Mouse (Mus musculus): ENCODE data around the gene Ubac1. TPM values are rescaled to one million over a fixed set of nuclear protein-coding genes. Genes with fewer than 3 reads are reported as not detected.

Ubac1 gene
- total and polyA plus RNA-seq, 2 experiments: 23.9 to 25.4 TPM

DNA sequence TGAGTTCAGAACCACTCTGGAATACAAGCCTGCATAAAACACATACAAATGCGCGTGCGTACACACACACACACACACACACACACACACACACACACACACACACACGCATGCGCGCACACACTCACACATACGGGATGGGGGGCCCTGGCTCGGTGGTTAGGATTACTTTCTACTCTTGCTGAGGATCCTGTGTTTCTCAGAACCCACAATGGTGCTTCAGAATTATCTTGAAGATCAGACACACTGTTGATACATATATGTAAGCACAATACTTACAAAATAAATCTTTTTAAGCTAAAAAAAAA lies 665 bp upstream of the Ubac1 start:
- TF ChIP-seq POLR2A (IDR thresholded peaks at IDR 0.05; ENCODE audit: extremely low read depth, insufficient read depth, low read length): no peak
- TF ChIP-seq CTCF (IDR thresholded peaks at IDR 0.05; ENCODE audit: low read depth, low read length): no peak
- 77% methylated on average over 8 of the region's 8 CpGs for WGBS
- Histone ChIP-seq H3K4me1 (ENCODE audit: control insufficient read depth, insufficient read depth, low read length) (peaks cover 12% of the 10 kb centered on the region; the same call in 1 of the 2 replicates), H3K36me3 (ENCODE audit: control insufficient read depth, insufficient read depth, low read length) (no peaks in the 10 kb centered on the region), H3K4me3 (ENCODE audit: insufficient read depth, low read depth, low read length) (peak overlapping the region; percentile 67; the same call in 1 of the 2 replicates), H3K27ac (replicated peaks; ENCODE audit: insufficient read depth, low read depth, low read length) (peak overlapping the region; percentile 89), H3K79me2 (ENCODE audit: control insufficient read depth, insufficient read depth, low read length) (peaks cover 15% of the 10 kb centered on the region), H3K27me3 (ENCODE audit: control insufficient read depth, insufficient read depth, low read length) (no peaks in the 10 kb centered on the region), H3K9ac (ENCODE audit: low read depth, low read length) (peak overlapping the region; percentile 59)
- no peak for DNase-seq (ENCODE audit: extremely low read depth, low read depth, low spot score)

DNA sequence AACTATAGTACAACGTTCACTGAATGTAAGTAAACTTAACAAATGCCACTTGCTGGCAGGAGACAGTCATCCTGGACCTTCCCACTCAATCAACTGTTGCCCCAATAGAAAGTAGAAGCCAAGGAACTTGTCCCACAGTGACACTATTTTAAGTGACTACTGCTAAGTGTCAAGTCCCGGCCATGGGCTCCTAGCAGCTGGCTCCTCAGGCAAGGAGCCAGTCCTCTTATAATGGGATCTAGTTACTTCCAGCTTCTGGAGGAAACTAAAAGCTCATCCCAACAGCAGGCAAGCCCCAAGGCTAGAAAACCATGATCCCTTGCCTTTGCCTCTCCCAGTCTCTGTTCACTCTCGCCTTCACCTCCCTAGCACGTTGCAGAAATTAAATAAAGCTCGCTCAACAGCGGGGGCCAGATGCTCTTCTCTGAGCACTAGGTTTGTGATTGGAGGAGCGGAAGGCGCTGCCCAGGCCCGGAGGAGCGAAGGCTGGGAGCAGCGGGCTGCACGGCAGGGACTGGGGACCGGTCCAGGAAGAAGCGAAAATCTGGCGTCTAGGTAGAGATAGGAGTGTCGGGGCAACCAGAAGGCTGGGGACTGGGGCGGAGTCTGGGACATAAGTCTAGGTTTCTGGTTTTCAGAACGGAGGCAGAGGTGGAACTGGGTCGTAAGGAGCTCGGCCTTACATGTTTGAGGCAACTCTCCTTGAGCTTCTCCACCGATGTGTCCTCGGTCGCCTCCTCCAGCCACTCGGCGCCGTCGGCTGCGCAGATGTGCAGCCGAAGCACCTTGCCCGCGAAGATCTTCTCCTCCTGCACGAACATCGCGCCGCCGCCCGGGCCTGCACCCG lies 610 bp downstream of the Ubac1 start:
- Histone ChIP-seq H3K79me2 (ENCODE audit: control insufficient read depth, insufficient read depth, low read length) (peaks cover 17% of the 10 kb centered on the region), H3K9ac (ENCODE audit: low read depth, low read length) (peak overlapping the region; percentile 66), H3K27ac (replicated peaks; ENCODE audit: insufficient read depth, low read depth, low read length) (peak overlapping the region; percentile 60), H3K36me3 (ENCODE audit: control insufficient read depth, insufficient read depth, low read length) (peaks cover 2% of the 10 kb centered on the region; the same call in 1 of the 2 replicates), H3K4me1 (ENCODE audit: control insufficient read depth, insufficient read depth, low read length) (peaks cover 12% of the 10 kb centered on the region; the same call in 1 of the 2 replicates), H3K4me3 (ENCODE audit: insufficient read depth, low read depth, low read length) (peak overlapping the region; percentile 67), H3K27me3 (ENCODE audit: control insufficient read depth, insufficient read depth, low read length) (no peaks in the 10 kb centered on the region)
- DNase-seq (ENCODE audit: extremely low read depth, low read depth, low spot score): peak; percentile 60
- under 1% methylated on average over 37 of the region's 38 CpGs for WGBS
- no peak for TF ChIP-seq CTCF (IDR thresholded peaks at IDR 0.05; ENCODE audit: low read depth, low read length)
- TF ChIP-seq POLR2A (IDR thresholded peaks at IDR 0.05; ENCODE audit: extremely low read depth, insufficient read depth, low read length): no peak

DNA sequence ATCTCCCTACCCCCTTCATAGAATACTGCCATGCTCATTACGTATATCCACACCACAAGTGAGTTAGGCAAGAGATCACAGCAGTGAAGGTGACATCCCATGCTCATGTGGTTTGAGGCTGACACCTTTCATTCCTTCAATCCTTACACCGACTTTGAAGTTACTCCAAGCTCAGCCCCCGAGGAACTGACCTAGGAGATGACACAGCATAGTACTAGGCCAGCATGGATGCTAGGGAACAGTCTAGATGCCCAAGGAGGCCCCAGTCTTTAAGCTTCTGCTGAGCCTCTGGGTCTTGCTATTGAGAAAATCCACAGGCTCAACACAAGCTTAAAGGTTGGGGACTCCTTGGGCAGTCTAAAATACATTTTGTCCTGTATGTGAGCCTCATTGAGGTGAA lies 1.6 kb downstream of the Ubac1 start:
- TF ChIP-seq CTCF (IDR thresholded peaks at IDR 0.05; ENCODE audit: low read depth, low read length) (no peak), POLR2A (IDR thresholded peaks at IDR 0.05; ENCODE audit: extremely low read depth, insufficient read depth, low read length) (no peak)
- Histone ChIP-seq H3K27ac (replicated peaks; ENCODE audit: insufficient read depth, low read depth, low read length) (no peak overlapping the region), H3K4me1 (ENCODE audit: control insufficient read depth, insufficient read depth, low read length) (peaks cover 12% of the 10 kb centered on the region; the same call in 1 of the 2 replicates), H3K36me3 (ENCODE audit: control insufficient read depth, insufficient read depth, low read length) (peaks cover 10% of the 10 kb centered on the region; the same call in 1 of the 2 replicates), H3K9ac (ENCODE audit: low read depth, low read length) (no peak overlapping the region), H3K4me3 (ENCODE audit: insufficient read depth, low read depth, low read length) (no peak overlapping the region), H3K27me3 (ENCODE audit: control insufficient read depth, insufficient read depth, low read length) (no peaks in the 10 kb centered on the region), H3K79me2 (ENCODE audit: control insufficient read depth, insufficient read depth, low read length) (peaks cover 17% of the 10 kb centered on the region)
- 92% methylated on average over 3 of the region's 3 CpGs for WGBS
- no peak for DNase-seq (ENCODE audit: extremely low read depth, low read depth, low spot score)

DNA sequence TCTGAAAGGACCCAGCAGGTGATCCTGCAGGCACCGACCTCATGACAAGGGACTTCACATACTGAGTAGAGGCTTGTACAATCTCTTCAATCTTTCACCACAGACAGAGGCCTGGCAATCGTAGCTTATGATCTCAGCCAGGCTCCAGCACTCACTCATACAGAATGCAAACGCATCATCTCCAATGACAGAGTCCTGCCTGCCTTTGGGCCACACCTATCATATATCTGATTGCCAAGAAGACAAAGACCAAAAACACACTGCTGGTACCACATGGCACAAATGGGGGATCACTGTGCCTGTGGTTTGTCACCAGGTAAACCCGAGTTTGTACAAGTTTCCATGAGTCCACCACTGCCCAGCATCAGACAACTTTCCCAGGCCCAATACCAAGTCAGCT lies 4.2 kb downstream of the Ubac1 start:
- Histone ChIP-seq H3K27ac (replicated peaks; ENCODE audit: insufficient read depth, low read depth, low read length) (no peak overlapping the region), H3K36me3 (ENCODE audit: control insufficient read depth, insufficient read depth, low read length) (peaks cover 32% of the 10 kb centered on the region), H3K79me2 (ENCODE audit: control insufficient read depth, insufficient read depth, low read length) (peaks cover 17% of the 10 kb centered on the region), H3K4me3 (ENCODE audit: insufficient read depth, low read depth, low read length) (no peak overlapping the region), H3K27me3 (ENCODE audit: control insufficient read depth, insufficient read depth, low read length) (no peaks in the 10 kb centered on the region), H3K9ac (ENCODE audit: low read depth, low read length) (no peak overlapping the region), H3K4me1 (ENCODE audit: control insufficient read depth, insufficient read depth, low read length) (peaks cover 12% of the 10 kb centered on the region; the same call in 1 of the 2 replicates)
- WGBS: 73% methylated on average over 4 of the region's 4 CpGs
- no peak for DNase-seq (ENCODE audit: extremely low read depth, low read depth, low spot score)
- no peak for TF ChIP-seq POLR2A (IDR thresholded peaks at IDR 0.05; ENCODE audit: extremely low read depth, insufficient read depth, low read length)
- TF ChIP-seq CTCF (IDR thresholded peaks at IDR 0.05; ENCODE audit: low read depth, low read length): no peak

DNA sequence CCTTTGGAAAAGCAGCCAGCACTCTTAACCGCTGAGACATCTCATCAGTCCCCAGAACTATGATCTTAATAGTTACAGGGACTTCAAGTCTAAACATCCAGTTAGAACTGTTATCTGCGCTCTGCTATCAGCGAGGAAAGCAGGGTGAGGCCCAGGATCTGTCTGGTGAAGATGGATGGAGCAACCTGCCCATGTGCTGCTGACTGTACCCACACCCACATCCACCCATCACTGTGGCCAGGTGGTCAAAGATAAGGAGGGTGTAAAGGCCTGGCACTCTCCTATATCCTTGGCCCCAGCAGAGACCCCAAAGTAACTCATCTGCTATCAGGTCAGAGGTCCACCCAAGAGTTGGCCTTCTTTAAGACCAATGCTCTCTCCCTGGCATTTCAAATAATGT lies 7.9 kb downstream of the Ubac1 start:
- Histone ChIP-seq H3K4me3 (ENCODE audit: insufficient read depth, low read depth, low read length) (no peak overlapping the region), H3K79me2 (ENCODE audit: control insufficient read depth, insufficient read depth, low read length) (peaks cover 10% of the 10 kb centered on the region; the same call in 1 of the 2 replicates), H3K27me3 (ENCODE audit: control insufficient read depth, insufficient read depth, low read length) (no peaks in the 10 kb centered on the region), H3K36me3 (ENCODE audit: control insufficient read depth, insufficient read depth, low read length) (peaks cover 44% of the 10 kb centered on the region), H3K9ac (ENCODE audit: low read depth, low read length) (no peak overlapping the region), H3K4me1 (ENCODE audit: control insufficient read depth, insufficient read depth, low read length) (no peaks in the 10 kb centered on the region), H3K27ac (replicated peaks; ENCODE audit: insufficient read depth, low read depth, low read length) (no peak overlapping the region)
- 97% methylated on average over 3 of the region's 3 CpGs for WGBS
- DNase-seq (ENCODE audit: extremely low read depth, low read depth, low spot score): no peak
- TF ChIP-seq POLR2A (IDR thresholded peaks at IDR 0.05; ENCODE audit: extremely low read depth, insufficient read depth, low read length) (no peak), CTCF (IDR thresholded peaks at IDR 0.05; ENCODE audit: low read depth, low read length) (no peak)

DNA sequence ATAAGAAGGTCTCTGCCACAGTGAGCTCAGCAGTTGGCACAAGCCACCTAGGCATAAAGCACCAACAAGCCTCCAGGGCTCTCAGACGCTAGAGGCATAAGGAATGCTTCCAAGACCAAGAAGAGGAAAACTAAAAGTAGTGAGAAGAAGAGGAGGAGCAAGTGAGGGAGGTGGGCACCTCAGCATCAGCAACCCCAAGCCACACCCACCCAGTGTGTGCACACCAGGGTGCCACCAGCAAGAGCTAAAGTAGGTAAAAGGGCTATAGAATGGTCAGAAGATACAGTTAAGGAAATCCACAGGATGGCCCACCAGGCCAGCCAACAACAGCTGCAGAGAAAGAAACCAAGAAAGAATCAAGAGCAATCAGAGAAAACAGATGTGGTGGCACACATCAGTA lies 10.1 kb downstream of the Ubac1 start:
- no peaks in the 10 kb centered on the region for H3K4me1 ChIP-seq (ENCODE audit: control insufficient read depth, insufficient read depth, low read length)
- peaks cover 61% of the 10 kb centered on the region for H3K36me3 ChIP-seq (ENCODE audit: control insufficient read depth, insufficient read depth, low read length)
- H3K4me3 ChIP-seq (ENCODE audit: insufficient read depth, low read depth, low read length): no peak overlapping the region
- DNase-seq (ENCODE audit: extremely low read depth, low read depth, low spot score): no peak
- WGBS: 91% methylated on average over 1 of the region's 1 CpGs
- H3K27ac ChIP-seq (replicated peaks; ENCODE audit: insufficient read depth, low read depth, low read length): no peak overlapping the region
- no peak overlapping the region for H3K9ac ChIP-seq (ENCODE audit: low read depth, low read length)
- H3K27me3 ChIP-seq (ENCODE audit: control insufficient read depth, insufficient read depth, low read length): no peaks in the 10 kb centered on the region
- TF ChIP-seq POLR2A (IDR thresholded peaks at IDR 0.05; ENCODE audit: extremely low read depth, insufficient read depth, low read length) (no peak), CTCF (IDR thresholded peaks at IDR 0.05; ENCODE audit: low read depth, low read length) (no peak)
- H3K79me2 ChIP-seq (ENCODE audit: control insufficient read depth, insufficient read depth, low read length): no peaks in the 10 kb centered on the region

Data from liver, adult 2 months (tissue).